Mouse (Mus musculus) cerebellum, adult 11 months (tissue): ENCODE data around the gene Ctcfl.
A peak's percentile ranks its signal among the peaks of the same experiment; 100 is the strongest.
"Not testable (repeated sequence)": the region's sequence is repeated elsewhere in the genome, so short reads cannot be mapped to it uniquely, and the experiment has no call there.

Source experiments
- DNase-seq: peaks from one replicate; pipeline ENCODE4 v3.0.0; 2022

Gene Ctcfl

DNA sequence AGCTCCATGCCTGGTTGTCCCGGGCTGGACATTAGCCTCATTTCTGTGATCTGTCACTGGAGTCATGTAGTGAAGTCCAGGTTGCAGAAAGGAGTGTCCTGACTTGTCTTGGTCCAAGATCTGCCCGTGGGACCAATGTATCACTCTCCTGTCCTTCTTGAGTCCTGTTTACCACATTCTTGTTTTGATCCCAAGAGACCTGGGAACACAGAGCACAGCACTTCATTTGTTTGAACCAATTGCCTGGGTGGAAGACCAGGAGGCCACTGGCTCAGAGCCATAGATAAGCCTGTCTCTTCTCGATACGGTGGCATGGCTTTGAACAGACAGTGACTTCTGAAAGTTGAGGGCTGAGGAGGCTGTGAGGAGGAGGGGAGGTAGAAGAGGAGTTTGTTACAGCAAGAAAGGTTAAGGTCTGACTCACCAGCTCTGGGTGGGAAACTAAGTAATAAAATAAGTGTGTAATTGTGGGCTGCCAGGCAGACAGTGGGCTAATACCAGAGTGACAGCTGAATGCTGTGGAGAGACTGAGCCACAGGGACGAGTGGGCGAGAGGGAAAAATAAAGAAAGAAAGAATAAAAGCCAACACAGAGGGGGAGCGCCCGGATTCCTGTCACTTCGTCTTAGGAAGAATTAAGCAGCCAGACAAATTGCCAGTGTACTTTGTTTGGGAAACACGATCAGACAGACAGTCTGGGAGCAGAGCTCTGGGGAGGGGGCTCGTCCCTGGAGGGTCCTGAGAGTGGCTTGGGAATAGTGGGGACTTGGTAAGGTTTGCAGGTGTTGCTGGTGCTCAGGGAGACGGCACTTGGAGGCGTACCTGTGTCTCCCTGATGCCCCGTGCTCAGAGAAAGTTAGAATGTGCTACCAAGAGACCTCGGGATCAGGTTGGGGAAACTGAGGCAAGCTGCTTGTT is 19.3 kb upstream of the Ctcfl start:
- no peak for DNase-seq

DNA sequence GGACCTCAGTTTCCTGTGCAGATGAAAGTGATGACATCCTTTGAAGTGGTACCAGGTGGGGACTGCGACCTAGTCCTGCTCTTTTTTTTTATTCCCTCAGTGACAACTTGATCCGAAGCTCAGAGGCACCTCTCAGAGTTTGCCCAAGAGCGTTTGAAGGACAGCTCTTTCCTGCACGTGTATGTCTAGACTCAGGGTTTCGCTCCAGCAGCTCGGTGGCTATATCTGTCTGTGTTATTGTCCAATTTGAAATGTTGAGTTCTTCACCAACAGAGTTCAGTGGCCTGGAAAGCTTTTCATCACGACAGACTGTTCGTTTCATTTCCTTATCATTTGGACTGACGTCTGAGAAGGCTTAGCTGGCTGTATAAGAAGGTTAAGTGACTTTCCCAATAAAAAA is 15.4 kb upstream of the Ctcfl start:
- no peak for DNase-seq

DNA sequence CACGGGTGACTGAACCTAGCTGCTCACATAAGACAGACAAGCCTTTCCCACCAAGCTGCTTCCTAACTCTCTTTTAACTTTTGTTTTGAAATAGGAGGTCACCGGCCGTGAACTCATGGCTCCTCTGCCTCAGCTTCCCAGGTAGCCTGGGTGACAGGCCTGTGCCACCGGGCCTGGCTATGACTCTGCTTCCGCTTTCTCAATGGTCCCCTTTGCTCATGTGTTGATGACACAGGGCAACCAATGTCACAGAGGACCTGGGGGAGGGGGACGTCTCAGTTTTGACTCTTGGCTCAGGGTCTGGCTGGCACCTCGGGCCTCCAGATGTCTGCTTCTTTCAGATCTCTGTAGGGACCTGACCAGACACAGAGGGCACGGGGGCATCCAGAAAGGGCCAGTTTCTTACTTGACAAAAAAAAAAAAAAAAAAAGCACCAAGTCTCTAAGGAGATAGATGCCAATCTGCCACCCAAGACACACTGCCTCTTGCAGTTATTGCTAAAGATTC is 13.5 kb upstream of the Ctcfl start:
- DNase-seq: no peak

DNA sequence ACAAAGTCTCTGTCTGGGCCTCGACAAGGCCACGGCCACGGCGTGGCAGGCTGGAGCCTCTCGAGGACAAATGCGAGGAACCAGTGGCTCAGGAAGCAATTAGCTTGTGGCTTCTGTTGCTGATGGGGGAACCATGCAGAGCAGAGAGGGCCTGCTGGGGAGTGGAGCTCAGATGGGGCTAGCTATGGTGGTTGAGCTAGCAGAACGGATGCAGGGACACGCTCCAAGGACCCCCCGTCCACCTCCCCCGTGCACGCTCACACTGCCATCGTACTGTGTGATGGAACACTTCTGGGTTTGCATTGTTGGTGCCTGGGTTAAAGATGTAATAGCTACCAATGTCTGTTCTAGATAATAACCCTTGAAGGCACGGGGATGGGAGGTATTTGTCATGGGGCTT is 12.9 kb upstream of the Ctcfl start:
- no peak for DNase-seq

DNA sequence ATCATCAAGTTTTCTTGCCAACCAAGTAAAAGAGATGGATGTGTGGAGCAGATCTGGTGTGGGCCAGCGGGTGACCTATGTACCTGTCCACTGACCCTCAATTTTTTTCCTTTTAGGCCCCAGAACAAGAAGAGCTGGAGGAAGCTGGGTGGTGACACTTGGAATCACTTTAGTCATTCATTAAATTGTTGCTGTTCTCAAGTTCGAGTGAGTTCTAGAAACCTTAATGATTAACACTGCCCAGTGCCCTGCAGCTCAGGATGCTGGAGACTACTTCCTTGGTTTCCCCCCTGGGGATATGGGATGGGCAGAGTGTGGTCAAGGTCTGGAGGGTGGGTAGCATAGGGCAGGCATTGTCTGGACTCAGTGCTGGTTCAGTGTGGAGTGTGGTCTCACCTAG is 9.8 kb upstream of the Ctcfl start:
- DNase-seq: no peak

DNA sequence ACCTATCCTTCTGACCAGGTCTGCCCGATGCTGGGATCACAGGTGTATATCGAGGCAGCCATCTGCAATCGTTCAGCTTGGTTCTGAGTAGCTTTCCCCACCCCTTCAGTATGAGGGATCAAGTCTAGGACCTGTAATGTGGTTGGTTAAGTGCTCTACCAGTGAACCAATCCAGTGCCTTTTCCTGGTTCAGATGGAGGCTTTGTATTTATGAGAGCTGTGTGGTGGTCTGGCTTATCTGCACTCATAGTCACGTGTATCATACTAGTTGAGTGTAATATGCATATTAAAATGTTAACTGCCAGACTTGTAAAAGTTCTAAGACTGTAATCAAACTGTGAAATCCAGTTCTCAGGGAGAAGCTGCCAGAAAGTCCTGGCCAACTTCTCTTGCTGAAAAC is 7.1 kb upstream of the Ctcfl start:
- DNase-seq: no peak

DNA sequence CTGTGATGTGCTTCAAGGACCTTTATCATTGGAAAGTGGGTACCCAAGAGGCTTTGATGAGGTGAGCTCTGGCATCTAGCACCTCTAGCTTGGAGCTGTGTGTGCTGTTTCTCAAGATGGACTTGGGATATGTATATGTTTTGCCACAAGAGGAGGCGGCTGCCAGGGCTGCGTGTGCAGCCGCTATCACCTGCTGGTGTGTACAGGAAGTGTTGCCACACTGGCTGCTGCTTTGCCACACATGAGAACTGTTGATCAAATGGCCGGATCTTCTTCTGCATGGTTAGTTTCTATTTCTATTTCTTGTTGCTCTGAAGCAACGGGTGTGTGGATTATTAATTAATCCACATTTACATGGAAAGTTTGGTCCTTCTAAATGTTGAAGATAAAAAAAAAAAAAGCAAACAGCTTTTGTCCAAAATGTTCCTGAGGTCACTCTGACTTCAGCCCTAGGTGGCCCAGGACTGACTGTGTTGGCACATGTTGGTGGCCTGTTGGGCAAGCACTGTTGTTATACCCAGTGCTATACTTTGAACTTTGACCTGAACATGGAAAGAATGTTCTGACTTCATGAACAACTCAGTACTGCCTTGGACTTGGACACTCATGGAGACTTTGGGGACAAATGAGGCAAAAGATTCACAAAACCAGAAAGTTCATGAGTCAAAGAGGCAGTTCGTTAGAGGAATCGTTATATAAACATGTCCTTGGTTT is 4.9 kb upstream of the Ctcfl start:
- DNase-seq: no peak

DNA sequence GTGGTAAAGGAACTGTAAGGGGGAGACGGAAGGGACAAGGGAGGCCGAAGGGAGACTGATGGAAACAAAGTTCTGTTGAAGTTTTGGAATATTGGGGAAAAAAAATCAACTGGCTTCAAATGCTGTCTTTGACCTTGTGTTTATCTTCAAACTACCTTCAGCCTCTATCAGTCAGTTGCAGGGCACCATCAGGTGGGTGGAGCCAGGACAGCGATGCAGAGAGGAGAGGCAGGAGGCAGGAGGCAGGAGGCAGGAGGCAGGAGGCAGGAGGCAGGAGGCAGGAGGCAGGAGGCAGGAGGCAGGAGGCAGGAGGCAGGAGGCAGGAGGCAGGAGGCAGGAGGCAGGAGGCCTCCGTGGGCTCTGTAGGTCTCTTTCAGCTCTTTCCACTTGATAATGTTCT is 792 bp upstream of the Ctcfl start:
- not testable (repeated sequence) for DNase-seq

DNA sequence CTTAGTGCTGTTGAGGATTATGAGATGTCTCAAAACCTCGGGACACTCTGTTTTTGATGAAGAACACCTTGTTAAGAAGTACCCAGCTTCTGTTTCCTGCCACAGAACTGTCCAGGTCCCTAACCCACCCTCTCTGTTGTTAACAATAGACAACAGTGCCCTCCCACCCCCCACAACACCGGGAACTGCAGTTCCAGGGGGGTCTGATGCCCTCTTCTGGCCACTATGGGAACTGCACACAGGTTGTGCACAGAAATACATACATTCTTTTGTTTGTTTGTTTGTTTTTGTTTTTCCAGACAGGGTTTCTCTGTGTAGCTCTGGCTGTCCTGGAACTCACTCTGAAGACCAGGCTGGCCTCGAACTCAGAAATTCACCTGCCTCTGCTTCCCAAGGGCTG is 5.5 kb downstream of the Ctcfl start:
- not testable (repeated sequence) for DNase-seq

DNA sequence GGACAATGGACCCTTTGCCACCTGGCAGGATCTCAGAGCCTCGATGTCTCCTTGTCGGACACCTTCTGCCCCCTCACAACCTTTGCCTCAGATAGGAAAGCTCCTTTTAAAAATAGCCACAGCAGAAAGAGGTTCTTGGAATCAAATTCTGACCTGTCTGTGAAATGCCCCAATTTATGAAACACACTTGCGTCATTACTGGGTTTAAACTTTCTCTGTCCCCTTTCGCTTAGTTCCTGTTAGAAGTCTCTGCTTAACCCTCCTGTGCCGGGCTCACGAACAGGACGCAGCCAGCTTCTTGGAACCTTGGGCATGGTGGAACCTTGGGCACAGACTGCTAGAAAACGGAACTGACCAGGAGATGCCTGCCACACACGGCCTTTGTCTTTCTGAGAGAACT is 8.8 kb downstream of the Ctcfl start:
- no peak for DNase-seq

DNA sequence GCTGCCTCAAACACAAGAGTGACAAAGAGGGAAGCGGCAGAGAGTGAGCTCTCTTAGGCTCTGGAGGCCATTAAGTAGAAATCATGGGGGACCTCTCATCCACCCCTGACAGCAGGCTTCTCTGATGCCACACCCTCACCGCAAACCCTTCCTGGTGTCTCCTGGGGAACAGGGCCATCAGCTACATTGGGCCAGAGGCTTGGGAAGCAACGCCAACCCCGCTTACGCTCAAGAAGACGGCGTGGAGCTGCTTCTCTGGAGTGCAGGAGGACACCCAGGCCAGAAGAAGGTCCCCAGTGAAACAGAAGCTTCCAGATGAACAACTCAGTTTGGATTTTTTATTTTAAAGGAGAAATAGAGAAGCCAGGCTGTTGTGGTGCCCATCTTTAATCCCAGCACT is 9.8 kb downstream of the Ctcfl start:
- DNase-seq: no peak

DNA sequence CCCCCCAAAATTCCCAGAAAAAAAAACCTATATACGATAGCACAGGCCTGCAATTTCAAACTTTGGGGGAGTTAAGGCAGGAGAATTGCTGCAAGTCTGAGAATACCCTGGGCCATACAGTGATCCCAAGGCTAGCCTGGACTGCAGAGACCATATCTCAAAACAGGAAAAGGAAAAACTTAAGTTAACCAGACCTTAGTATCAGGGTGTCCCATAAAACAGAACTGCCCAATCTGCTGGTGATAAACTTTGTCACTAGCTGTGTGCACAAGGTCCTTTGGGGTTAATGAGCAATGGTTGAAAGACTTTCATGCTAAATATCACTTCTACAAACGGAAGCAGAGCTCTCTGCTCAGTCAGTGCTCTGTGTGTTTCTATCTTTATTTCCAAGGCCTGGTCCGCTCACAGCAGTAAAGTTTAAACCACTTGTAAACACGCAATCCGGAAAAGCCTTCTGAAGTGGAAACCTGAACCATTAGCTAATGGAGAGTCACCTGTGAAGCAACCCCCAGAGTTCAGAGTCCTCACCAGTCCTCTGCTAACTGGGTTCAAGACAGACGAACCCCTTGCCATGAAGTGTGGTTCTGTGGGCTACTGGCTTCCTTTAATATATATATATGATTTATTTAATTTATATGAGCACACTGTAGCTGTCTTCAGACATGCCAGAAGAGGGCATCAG is 10.7 kb downstream of the Ctcfl start:
- DNase-seq: no peak

DNA sequence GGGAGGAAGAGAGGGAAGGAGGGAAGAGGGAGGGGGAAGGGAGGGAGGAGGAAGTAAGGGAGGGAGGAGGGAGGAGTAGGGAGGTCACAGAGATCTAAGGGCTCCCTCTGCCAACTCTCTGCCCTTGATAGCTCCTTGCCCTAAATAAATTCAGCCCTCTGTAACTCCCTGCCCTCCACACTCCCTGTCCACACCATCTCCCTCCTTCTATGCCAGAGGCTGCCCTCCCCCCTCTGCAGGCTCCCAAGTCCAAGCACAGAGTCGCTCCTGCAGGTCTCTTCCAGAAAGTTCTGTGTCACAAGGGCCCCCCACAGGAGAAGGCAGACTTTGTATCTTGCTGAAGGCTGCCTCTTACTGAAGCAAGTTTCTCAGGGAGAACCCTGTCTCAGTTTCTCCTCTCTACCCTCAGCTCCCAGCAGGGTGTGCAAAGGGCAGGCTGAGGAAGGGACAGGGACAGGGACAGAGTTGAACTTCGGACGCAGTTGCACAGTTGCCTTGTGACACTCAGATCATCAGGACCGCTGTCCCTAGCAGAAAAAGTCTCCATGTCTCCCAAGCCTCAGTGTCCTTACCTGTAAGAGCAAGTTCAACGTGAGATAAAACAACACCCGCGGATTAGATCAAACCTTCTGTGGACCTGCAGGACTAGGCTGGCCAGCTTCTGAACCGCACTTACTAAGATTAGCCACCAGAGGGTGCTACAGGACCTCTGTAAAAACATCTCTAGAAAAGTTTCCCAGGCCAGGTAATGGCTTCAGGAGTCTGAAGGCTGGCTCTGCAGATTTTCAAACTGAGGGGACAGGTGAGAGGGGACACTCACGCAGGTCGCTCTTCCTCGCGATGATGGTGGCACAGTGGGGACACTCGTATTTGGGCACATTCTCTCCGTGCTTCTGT is 12.2 kb downstream of the Ctcfl start:
- DNase-seq: peak; percentile 22

DNA sequence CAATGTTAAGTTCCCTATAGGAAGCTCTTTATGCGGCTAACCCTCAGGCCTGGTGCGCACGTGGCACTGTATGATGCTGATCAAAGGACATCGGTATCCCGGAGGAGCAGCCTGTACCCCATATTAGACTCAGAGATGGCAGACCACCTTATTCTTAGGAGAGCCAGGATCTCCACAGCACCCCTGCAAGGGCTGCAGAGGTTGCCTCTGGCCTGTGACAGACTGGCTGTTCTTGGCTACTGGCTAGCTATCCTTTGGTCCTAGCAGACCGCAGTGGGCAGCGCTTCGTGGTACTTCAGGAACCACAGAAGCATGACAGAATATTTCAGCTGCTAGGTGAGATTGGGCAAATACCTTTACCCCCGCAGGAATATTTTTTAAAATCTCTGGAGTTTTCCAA is 12.9 kb downstream of the Ctcfl start:
- no peak for DNase-seq

DNA sequence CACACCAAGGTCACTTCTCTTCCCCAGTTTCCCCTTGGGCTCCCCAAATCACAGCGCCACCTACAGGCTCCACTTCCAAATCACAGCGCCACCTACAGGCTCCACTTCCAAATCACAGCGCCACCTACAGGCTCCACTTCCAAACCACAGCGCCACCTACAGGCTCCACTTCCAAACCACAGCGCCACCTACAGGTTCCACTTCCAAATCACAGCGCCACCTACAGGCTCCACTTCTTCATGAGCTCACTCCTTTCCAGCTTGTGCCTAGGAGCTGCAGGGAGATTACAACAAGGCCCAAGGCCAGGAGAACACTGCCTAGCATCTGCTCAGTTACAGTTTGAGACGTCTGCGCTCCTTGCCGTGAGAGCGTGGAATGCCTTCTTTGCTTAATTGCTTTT is 22.0 kb downstream of the Ctcfl start:
- DNase-seq: not testable (repeated sequence)

DNA sequence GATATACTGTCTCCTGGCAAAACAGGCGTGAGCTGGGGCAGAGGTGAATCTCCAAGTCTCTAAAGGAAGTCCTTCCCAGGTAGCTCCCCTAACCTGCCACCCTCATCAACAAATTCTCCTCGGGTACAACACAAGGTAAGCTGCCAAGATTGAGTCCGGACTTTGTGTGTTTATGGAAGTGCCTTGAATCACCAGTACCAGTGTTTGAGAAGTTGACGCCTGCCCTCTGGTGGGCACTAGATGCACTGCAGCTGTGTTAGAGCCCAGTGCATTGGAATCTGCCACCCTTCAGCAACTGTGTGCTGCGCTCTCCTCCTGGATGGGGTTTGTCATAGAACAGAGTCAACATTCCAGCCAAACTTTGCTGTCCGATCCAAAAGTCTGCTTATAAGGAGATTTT is 29.9 kb downstream of the Ctcfl start:
- peak; percentile 66 for DNase-seq

DNA sequence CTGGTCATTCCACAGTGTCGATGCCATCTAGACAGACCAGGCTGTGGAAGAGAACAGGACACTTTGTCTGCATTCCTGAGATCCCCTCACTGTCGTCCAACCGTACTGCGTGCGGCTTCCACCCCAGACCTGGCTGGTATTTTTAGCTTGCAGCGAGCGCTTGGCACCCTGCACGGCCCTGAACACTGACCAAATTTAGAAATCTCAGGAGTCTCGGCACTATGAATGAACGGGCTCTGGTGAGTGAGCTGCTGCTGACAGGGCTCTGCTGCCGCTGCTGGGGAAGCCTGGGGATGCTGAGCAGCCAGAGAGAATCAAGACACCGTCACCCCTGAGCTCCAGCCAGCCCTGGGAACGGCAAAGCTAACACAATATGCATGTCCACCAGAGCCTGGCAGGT is 31.9 kb downstream of the Ctcfl start:
- peak; percentile 4 for DNase-seq

DNA sequence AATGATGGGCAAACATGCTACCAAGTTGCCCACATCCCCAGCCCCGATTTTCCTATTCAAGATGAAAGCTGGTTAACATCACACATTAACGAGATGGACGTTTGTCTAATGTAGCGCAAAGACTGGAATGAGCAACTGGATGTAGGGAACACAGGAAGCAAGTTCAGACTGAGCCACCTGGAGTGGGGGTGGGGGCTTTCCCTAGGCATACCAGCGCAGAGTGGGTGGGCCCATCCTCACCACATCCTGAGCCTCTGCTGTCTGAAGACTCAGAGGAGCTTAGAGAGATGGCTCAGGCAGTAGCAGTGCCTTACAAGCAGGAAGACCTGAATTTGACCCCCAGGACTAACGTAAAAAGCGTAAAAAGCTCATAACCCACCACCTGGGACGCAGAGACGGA is 33.6 kb downstream of the Ctcfl start:
- DNase-seq: no peak

DNA sequence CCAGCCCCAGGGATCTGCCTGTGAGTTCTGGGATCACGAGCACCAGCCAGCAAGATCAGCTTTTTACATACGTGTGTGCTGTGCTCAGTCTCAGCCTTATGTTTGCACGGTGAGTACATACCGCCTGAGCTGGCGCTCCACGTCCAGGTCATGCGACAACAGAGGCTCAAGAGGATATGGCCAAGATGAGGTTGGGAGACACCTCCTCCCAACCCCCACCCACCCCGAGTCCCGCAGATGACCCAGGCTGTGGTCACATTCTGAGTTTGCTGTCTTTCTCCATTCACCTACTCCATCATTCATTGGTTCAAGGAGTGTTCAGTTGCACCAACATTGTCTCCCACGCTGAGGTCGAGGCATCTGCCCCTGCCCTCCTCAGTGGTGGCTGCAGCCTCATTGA is 34.5 kb downstream of the Ctcfl start:
- no peak for DNase-seq

DNA sequence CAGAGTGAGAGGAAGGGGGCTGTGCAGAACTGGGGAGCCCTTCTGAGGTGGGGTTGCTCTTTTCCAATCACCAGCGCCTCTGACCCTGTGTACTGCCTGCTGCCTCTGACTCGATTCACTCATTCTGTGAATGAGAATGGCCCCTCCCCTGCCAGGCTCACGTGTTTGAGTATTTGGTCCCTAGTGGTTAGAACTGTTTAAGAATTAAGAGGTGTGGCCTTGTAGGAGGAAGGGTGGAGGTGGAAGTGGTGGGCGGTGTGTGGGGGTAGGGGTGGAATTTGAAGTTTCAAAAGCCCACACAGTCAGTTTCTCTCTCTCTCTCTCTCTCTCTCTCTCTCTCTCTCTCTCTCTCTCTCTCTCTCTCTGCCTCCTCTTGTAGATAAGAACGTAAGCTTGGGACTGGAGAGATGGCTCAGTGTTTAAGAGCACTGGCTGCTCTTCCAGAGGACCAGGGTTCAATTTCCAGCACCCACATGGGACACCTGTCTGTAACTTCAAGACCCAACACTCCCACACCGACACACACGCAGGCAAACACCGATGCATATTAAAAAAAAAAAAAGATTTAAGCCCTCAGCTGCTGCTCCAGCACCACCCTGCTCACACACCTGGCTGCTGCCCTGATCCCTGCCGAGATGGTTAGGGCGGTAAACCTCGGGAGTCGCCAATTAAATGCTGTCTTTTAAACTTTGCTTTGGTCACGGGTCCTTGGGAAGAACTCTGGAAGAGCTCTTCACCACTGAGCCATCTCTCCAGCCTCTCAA is 35.4 kb downstream of the Ctcfl start:
- no peak for DNase-seq

DNA sequence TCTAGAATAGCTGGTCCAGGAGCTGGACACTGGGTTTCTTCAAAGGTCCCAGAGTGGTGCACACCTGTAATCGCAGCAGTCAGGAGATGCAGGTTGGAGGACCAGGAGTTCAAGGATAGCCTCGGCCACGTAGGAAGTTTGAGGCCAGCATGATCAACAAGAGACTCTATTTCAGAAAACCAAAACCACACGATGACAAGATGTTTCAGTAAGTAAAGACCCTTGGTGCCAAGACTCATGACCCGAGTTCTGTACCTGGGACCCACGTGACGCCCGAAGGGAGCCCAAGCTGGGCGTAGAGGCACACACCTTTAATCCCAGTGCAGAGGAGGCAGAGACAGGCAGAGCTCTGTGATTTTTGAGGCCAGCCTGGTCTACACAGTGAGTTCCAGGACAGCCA is 36.2 kb downstream of the Ctcfl start:
- no peak for DNase-seq

DNA sequence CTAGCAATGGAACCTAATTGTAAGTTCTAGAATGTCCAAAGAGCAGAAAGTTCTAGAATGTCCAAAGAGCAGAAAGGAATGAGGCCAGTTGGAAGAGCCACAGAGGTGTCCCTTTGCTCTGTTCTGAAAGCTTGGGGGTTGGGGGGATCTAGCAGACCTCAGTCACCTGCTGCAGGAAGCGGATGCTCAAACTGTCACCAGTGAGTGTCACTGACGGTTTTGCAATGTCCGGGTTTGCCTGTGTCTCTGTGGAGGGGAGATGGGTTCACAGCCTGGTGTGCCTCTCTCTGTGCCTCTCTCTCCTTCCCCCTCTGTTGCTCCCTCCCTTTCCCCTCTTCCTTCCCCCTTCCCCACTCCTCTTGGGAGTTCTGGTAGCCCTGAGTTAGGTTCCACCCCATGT is 36.6 kb downstream of the Ctcfl start:
- DNase-seq: no peak
